Comparison of ENCODE assay signal across 10 mouse cellular contexts in genomic region chr7:75613240-75613639, GRCm38 (mm10).
DNase-seq lines count a peak whose midpoint lies in the region; ATAC-seq and TF ChIP-seq lines count a peak whose summit lies in the region.
"Had no signal": no experiment of that assay in that cellular context is flagged by ENCODE, and none has a peak within 500 bp of the region (broad histone marks: within the 10 kb centered on the region; RNA-seq: fewer than 3 reads in every experiment).

No protein-coding gene starts in this region.

- H3K4me1 ChIP-seq in liver, adult 2 months (ENCODE audit: control insufficient read depth, insufficient read depth, low read length): peaks cover 25% of the 10 kb centered on the region
- peaks cover 16% of the 10 kb centered on the region for H3K4me1 ChIP-seq in bone marrow, adult 2 months (ENCODE audit: control insufficient read depth, insufficient read depth, low read length)
- peaks cover 67% of the 10 kb centered on the region for H3K4me1 ChIP-seq in heart, embryonic 13.5 days

- H3K4me2 ChIP-seq in heart, embryonic 13.5 days: peak overlapping the region; percentile 60

- no peak for TF ChIP-seq POLR2A in liver, adult 2 months (IDR thresholded peaks at IDR 0.05; ENCODE audit: extremely low read depth, insufficient read depth, low read length)
- TF ChIP-seq POLR2A in bone marrow, adult 2 months (IDR thresholded peaks at IDR 0.05; ENCODE audit: borderline replicate concordance, control insufficient read depth, low read depth, low read length): no peak

- intact Hi-C loops in left cerebral cortex, postnatal 25 days (cut with DNase I): no loop called here

- no peak overlapping the region for H3K9ac ChIP-seq in liver, adult 2 months (ENCODE audit: low read depth, low read length)
- H3K9ac ChIP-seq in heart, embryonic 13.5 days: peak overlapping the region; percentile 77

- peaks cover 26% of the 10 kb centered on the region; the same call in 1 of the 2 replicates for H3K79me2 ChIP-seq in liver, adult 2 months (ENCODE audit: control insufficient read depth, insufficient read depth, low read length)

- no peak for ATAC-seq in heart, embryonic 13.5 days (ENCODE audit: extremely low read depth, insufficient number of reproducible peaks, low FRiP score, low TSS enrichment)
- ATAC-seq: Patski had no signal

- no peaks in the 10 kb centered on the region for H3K9me3 ChIP-seq in heart, embryonic 13.5 days

- H3K27me3 ChIP-seq in liver, adult 2 months (ENCODE audit: control insufficient read depth, insufficient read depth, low read length): no peaks in the 10 kb centered on the region
- H3K27me3 ChIP-seq in heart, embryonic 13.5 days (replicated peaks): no peaks in the 10 kb centered on the region
- H3K27me3 ChIP-seq: Patski had no signal

- H3K27ac ChIP-seq in liver, adult 2 months (replicated peaks; ENCODE audit: insufficient read depth, low read depth, low read length): peak overlapping the region; percentile 43; the same call in 1 of the 2 replicates
- H3K27ac ChIP-seq in bone marrow, adult 2 months (ENCODE audit: control insufficient read depth, insufficient read depth, low read depth, low read length, poor library complexity): no peak overlapping the region
- H3K27ac ChIP-seq in heart, embryonic 13.5 days (replicated peaks): peak overlapping the region; percentile 92

- DNase-seq in liver, adult 2 months (ENCODE audit: extremely low read depth, low read depth, low spot score): peak; percentile 99
- no peak for DNase-seq in liver
- DNase-seq in natural killer cell, adult 2 months (ENCODE audit: low spot score in 2 of 2): peak; percentile 29 to 37
- DNase-seq in left cerebral cortex, postnatal 25 days (ENCODE audit: low spot score in 2 of 2): no peak
- no peak for DNase-seq in spleen, adult 18-20 months
- DNase-seq: gastrocnemius, postnatal 10 days; thymus, adult 18-20 months had no signal

- no peak for TF ChIP-seq CTCF in liver, adult 2 months (IDR thresholded peaks at IDR 0.05; ENCODE audit: low read depth, low read length)
- TF ChIP-seq CTCF in bone marrow, adult 2 months (IDR thresholded peaks at IDR 0.05; ENCODE audit: control insufficient read depth, insufficient read depth, low read length): no peak

- peak overlapping the region; percentile 18; the same call in 1 of the 2 replicates for H3K4me3 ChIP-seq in liver, adult 2 months (ENCODE audit: insufficient read depth, low read depth, low read length)
- peak overlapping the region; percentile 23 for H3K4me3 ChIP-seq in bone marrow, adult 2 months (replicated peaks; ENCODE audit: control insufficient read depth, low read depth, low read length)
- peak overlapping the region; percentile 49 for H3K4me3 ChIP-seq in heart, embryonic 13.5 days

- WGBS in liver, adult 2 months: 7% methylated on average over 5 of the region's 5 CpGs
- 15% methylated on average over 5 of the region's 5 CpGs for WGBS in bone marrow, adult 2 months
- 39% methylated on average over 5 of the region's 5 CpGs for WGBS in heart, embryonic 13.5 days

- peaks cover 22% of the 10 kb centered on the region for H3K36me3 ChIP-seq in liver, adult 2 months (ENCODE audit: control insufficient read depth, insufficient read depth, low read length)
- H3K36me3 ChIP-seq in heart, embryonic 13.5 days: peaks cover 61% of the 10 kb centered on the region

Comparison
In these comparisons a context has a peak if more than half of its experiments do, and no peak if none do; other contexts are left out.
1. DNase-seq: peak in liver, adult 2 months (single experiment) and natural killer cell, adult 2 months (2 of 2); none in liver (single experiment), left cerebral cortex, postnatal 25 days (0 of 2) and spleen, adult 18-20 months (0 of 2).
2. Peak in every context shown above with its lines, with median percentiles within 50 percentile points of each other: H3K4me3 ChIP-seq.